In the genomic region with DNA sequence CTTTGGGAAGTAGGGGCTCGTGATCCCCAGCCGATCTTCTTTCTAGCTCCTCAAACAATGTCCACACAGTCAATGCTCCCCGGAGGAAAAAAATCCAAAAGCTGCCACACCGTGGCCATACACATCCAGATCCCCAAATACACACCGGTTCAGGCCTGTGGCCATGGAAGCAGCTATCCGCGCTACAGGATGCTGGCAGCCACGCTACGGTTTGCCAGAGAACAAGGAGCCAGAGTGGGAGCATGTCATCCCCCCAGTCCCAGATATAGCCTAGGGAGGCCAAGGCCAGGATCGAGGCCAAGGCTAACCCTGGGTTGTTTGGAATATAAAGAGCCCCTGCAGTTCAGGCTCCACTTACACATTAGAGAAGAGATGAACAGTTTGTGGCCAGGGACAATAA, we compare ENCODE assay signal across 13 mouse cellular contexts.
DNase-seq lines count a peak whose midpoint lies in the region; TF ChIP-seq lines count a peak whose summit lies in the region.
"Had no signal": no experiment of that assay in that cellular context is flagged by ENCODE, and none has a peak within 500 bp of the region (broad histone marks: within the 10 kb centered on the region; RNA-seq: fewer than 3 reads in every experiment).

No protein-coding gene starts in this region.

- DNase-seq in heart, adult 11 months, result peak; percentile 93
- DNase-seq in heart, adult 9 months (ENCODE audit: low spot score in 2 of 2), result no peak
- peak; percentile 0 for DNase-seq in layer of hippocampus, adult 9-11 months
- no peak for DNase-seq in layer of hippocampus, postnatal 36 days
- DNase-seq in urinary bladder, adult 2 months (ENCODE audit: low spot score), result peak; percentile 17
- DNase-seq in urinary bladder, postnatal 36 days (ENCODE audit: low spot score in 2 of 2), result no peak
- DNase-seq in MN1 (ENCODE audit: low spot score), result no peak

- no peak for TF ChIP-seq POLR2A in myocyte (IDR thresholded peaks at IDR 0.05; ENCODE audit: insufficient read length, low read depth)

- H3K79me2 ChIP-seq in myocyte (ENCODE audit: control insufficient read depth, insufficient read depth), result no peaks in the 10 kb centered on the region

- no peak overlapping the region for H3K4me3 ChIP-seq in myocyte
- H3K4me3 ChIP-seq: erythroblast, embryonic 14.5 days; layer of hippocampus, adult 2 months; liver, embryonic 15.5 days; neural tube, embryonic 12.5 days had no signal

- H3K36me3 ChIP-seq in myocyte (ENCODE audit: control insufficient read depth, insufficient read depth), result peaks cover 23% of the 10 kb centered on the region

- H3K4me2 ChIP-seq in myocyte (ENCODE audit: low read depth), result no peak overlapping the region
- H3K4me2 ChIP-seq: liver, embryonic 15.5 days; midbrain, embryonic 11.5 days; neural tube, embryonic 12.5 days had no signal

- no peak overlapping the region for H3ac ChIP-seq in myocyte (ENCODE audit: control insufficient read depth, insufficient read length)

- H3K27me3 ChIP-seq in myocyte (ENCODE audit: control insufficient read depth, insufficient read depth, insufficient read length), result no peaks in the 10 kb centered on the region
- H3K27me3 ChIP-seq: liver, embryonic 15.5 days; neural tube, embryonic 12.5 days had no signal

TF ChIP-seq in myocyte, 11 proteins besides CTCF, POLR2A, EP300 and RAD21:
- TF ChIP-seq TCF3 (IDR thresholded peaks at IDR 0.05; ENCODE audit: insufficient read length, low read depth) (no peak), POLR2AphosphoS2 (IDR thresholded peaks at IDR 0.05; ENCODE audit: insufficient read length, low read depth) (peak; percentile 44)

Comparison
In these comparisons a context has a peak if more than half of its experiments do, and no peak if none do; other contexts are left out.
1. DNase-seq: peak in heart, adult 11 months (single experiment), layer of hippocampus, adult 9-11 months (single experiment) and urinary bladder, adult 2 months (single experiment); none in heart, adult 9 months (0 of 2), layer of hippocampus, postnatal 36 days (0 of 2), urinary bladder, postnatal 36 days (0 of 2) and MN1 (single experiment).